Mouse (Mus musculus) kidney, adult 2 months (tissue): ENCODE results near the gene Mtmr12. TPM values are rescaled to one million over a fixed set of nuclear protein-coding genes. Genes with fewer than 3 reads are reported as not detected.
A peak's percentile ranks its signal among the peaks of the same experiment; 100 is the strongest.

Experiments used
- DNase-seq: peaks from one replicate; pipeline ENCODE4 v3.0.0; 2021
- H3K27ac ChIP-seq: fragments of 200-500 bp; 2 replicates; pipeline ENCODE4 v1.5.1; 2012; ENCODE audit warnings: low read depth, low read length, control low read depth, inconsistent platforms; ENCODE audit not compliant: insufficient read depth
- H3K27me3 ChIP-seq: fragments of 200-500 bp; replicated peaks from 2 replicates; pipeline ENCODE4 v1.6.1; 2012; ENCODE audit warnings: mild to moderate bottlenecking, moderate library complexity, low read length, inconsistent platforms; ENCODE audit not compliant: control insufficient read depth, insufficient read depth
- H3K36me3 ChIP-seq: fragments of 200-500 bp; 2 replicates; pipeline ENCODE4 v1.6.1; 2012; ENCODE audit warnings: mild to moderate bottlenecking, moderate library complexity, low read length, inconsistent platforms; ENCODE audit not compliant: control insufficient read depth, insufficient read depth
- H3K4me1 ChIP-seq: fragments of 200-500 bp; 2 replicates; pipeline ENCODE4 v1.6.1; 2011; ENCODE audit warnings: low read length; ENCODE audit not compliant: control insufficient read depth, insufficient read depth
- H3K4me3 ChIP-seq: fragments of 200-500 bp; 2 replicates; pipeline ENCODE4 v1.5.1; 2011; ENCODE audit warnings: mild to moderate bottlenecking, low read depth, low read length, control low read depth; ENCODE audit not compliant: insufficient read depth
- CTCF ChIP-seq: fragments of 200-500 bp; conservative IDR thresholded peaks from 2 replicates; pipeline ENCODE4 v1.5.1; 2011; ENCODE audit warnings: low read depth, mild to moderate bottlenecking, control low read depth, low read length, moderate library complexity, mixed read lengths; ENCODE audit not compliant: insufficient read depth, insufficient read length
- POLR2A ChIP-seq: fragments of 200-500 bp; IDR thresholded peaks from one replicate; pipeline ENCODE4 v1.6.1; 2011; ENCODE audit warnings: low read depth, low read length, control low read depth
- WGBS: fragments of 180-500 bp; shearing (Covaris S2); methylation state at CpG from one replicate; pipeline ENCODE4 v1.1.7; 2018; 5-methylcytosine and 5-hydroxymethylcytosine counted together
- polyA plus RNA-seq: library from polyadenylated mRNA; depleted of rRNA; stranded (reverse); fragments of >200 nt; gene quantifications from 2 replicates; pipeline ENCODE4 v1.2.3, GENCODE M21; 2012; rRNA removed

Mtmr12 gene
- polyA plus RNA-seq, 1 experiment: 28.1 TPM

- no peak for TF ChIP-seq CTCF
- TF ChIP-seq POLR2A: no peak
- peak; percentile 52 for DNase-seq
- H3K4me3 ChIP-seq: peak within 1 kb of the TSS; percentile 92
- H3K27me3 ChIP-seq: no peaks in the 10 kb centered on the region
- under 1% methylated on average over 69 of the region's 70 CpGs for WGBS
- H3K4me1 ChIP-seq: peaks cover 12% of the 10 kb centered on the region
- peak within 1 kb of the TSS; percentile 99 for H3K27ac ChIP-seq
- H3K36me3 ChIP-seq: no peaks in the 10 kb centered on the region
Measured at GRCm38 (mm10) chr15:12321788-12322621, 117.2 kb downstream of the Mtmr12 start, which contains the start of gene 1810049J17Rik. TSS of gene 1810049J17Rik (minus strand) at chr15:12321899.

GRCm38 (mm10) chr15:12322676-12323402, 118.0 kb downstream of the Mtmr12 start:
- Histone ChIP-seq H3K36me3 (no peaks in the 10 kb centered on the region), H3K27me3 (no peaks in the 10 kb centered on the region), H3K4me1 (peaks cover 12% of the 10 kb centered on the region), H3K27ac (peak overlapping the region; percentile 99), H3K4me3 (peak overlapping the region; percentile 92)
- TF ChIP-seq POLR2A (no peak), CTCF (no peak)
- WGBS: 2% methylated on average over 9 of the region's 9 CpGs
- peak; percentile 14 for DNase-seq

Other genes starting within 250 kb of the Mtmr12 start
- gene Sub1, start 208.0 kb upstream of the Mtmr12 start, polyA plus RNA-seq: 5.0 and 10.5 TPM in 2 replicates
- gene Zfr, start 87.2 kb upstream of the Mtmr12 start, polyA plus RNA-seq: 79.8 and 80.8 TPM in 2 replicates
- 70.9 and 73.6 TPM in 2 replicates for gene Golph3, start 116.4 kb downstream of the Mtmr12 start, polyA plus RNA-seq
- not detected in 2 replicates for gene 1810049J17Rik, start 116.9 kb downstream of the Mtmr12 start, polyA plus RNA-seq